Mouse (Mus musculus): ENCODE results near the gene Ankrd31.

- TF ChIP-seq CTCF (IDR thresholded peaks at IDR 0.05; ENCODE audit: extremely low read depth, insufficient read depth, low read length) (no peak), POLR2A (IDR thresholded peaks at IDR 0.05; ENCODE audit: extremely low read depth, insufficient read depth, low read length) (no peak)
These were observed 28.1 kb upstream of the Ankrd31 start for GRCm38 (mm10) chr13:96720003-96720402.
